Mouse (Mus musculus) thymus, adult 2 months (tissue): Measurements from ENCODE around the gene Olfr347.

ENCODE experiments used
- CTCF ChIP-seq: fragments of 200-500 bp; IDR thresholded peaks from 2 replicates; pipeline ENCODE4 v1.5.1; 2012; ENCODE audit warnings: mild to moderate bottlenecking, control low read depth, low read length, moderate library complexity, borderline replicate concordance; ENCODE audit not compliant: control insufficient read depth, poor library complexity, insufficient read depth; ENCODE audit errors: extremely low read depth
- POLR2A ChIP-seq: fragments of 200-500 bp; IDR thresholded peaks from 2 replicates; pipeline ENCODE4 v1.6.1; 2012; ENCODE audit warnings: mild to moderate bottlenecking, low read length, control low read depth, moderate library complexity; ENCODE audit not compliant: control insufficient read depth, poor library complexity, insufficient read depth; ENCODE audit errors: extremely low read depth

- TF ChIP-seq POLR2A, result no peak
- TF ChIP-seq CTCF, result no peak
Observed at GRCm38 (mm10) chr2:36783976-36784375, 52.3 kb downstream of the Olfr347 start, which contains the start of gene Olfr348.
